Mouse (Mus musculus) C2C12 (cell line): ENCODE measurements around the gene Ksr2.

Experiments
- CEBPB ChIP-seq: IDR thresholded peaks from one replicate; pipeline ENCODE4 v1.6.1; 2011; ENCODE audit warnings: low read depth, mild to moderate bottlenecking, control low read depth, moderate library complexity
- CTCF ChIP-seq: IDR thresholded peaks from one replicate; pipeline ENCODE4 v1.5.1; 2011; ENCODE audit not compliant: control insufficient read depth, insufficient read depth, insufficient read length
- MAX ChIP-seq: IDR thresholded peaks from one replicate; pipeline ENCODE4 v1.6.1; 2011; ENCODE audit warnings: mild to moderate bottlenecking, control low read depth
- MYOD1 ChIP-seq: IDR thresholded peaks from one replicate; pipeline ENCODE4 v1.6.1; 2011; ENCODE audit warnings: low read depth; ENCODE audit not compliant: control insufficient read depth, insufficient read length
- MYOG ChIP-seq: IDR thresholded peaks from one replicate; pipeline ENCODE4 v1.6.1; 2011; ENCODE audit not compliant: control insufficient read depth, insufficient read length; ENCODE audit errors: extremely low read depth

- no peak for TF ChIP-seq MYOG
- TF ChIP-seq CTCF = no peak
- no peak for TF ChIP-seq CEBPB
- TF ChIP-seq MAX = no peak
- no peak for TF ChIP-seq MYOD1
Observed at GRCm38 (mm10) chr5:117561080-117561479, 147.3 kb downstream of the Ksr2 start.
